Mouse (Mus musculus) midbrain, embryonic 13.5 days (tissue): ENCODE results near the gene D230025D16Rik. TPM values are rescaled to one million over a fixed set of nuclear protein-coding genes. Genes with fewer than 3 reads are reported as not detected.
"Not testable (repeated sequence)": the region's sequence is repeated elsewhere in the genome, so short reads cannot be mapped to it uniquely, and the experiment has no call there.

Experiments used
- ATAC-seq: fragments of 200-750 bp; cut with Nextera tagmentation; 2 replicates; pipeline ENCODE4 v1.8.0; 2017; ENCODE audit warnings: mild to moderate bottlenecking, moderate TSS enrichment, moderate library complexity
- H3K27ac ChIP-seq: fragments of 300-500 bp; sonication (generic); 2 replicates; pipeline ENCODE4 v1.5.1; 2015; ENCODE audit warnings: inconsistent platforms, mild to moderate bottlenecking, moderate library complexity
- H3K27me3 ChIP-seq: fragments of 300-500 bp; sonication (generic); 2 replicates; pipeline ENCODE4 v1.6.1; 2015; ENCODE audit warnings: mild to moderate bottlenecking, inconsistent platforms
- H3K36me3 ChIP-seq: fragments of 300-500 bp; sonication (generic); 2 replicates; pipeline ENCODE4 v1.6.1; 2015; ENCODE audit warnings: mild to moderate bottlenecking, inconsistent platforms
- H3K4me1 ChIP-seq: fragments of 300-500 bp; sonication (generic); replicated peaks from 2 replicates; pipeline ENCODE4 v1.6.1; 2015; ENCODE audit warnings: inconsistent platforms
- H3K4me2 ChIP-seq: fragments of 300-500 bp; sonication (generic); replicated peaks from 2 replicates; pipeline ENCODE4 v1.6.1; 2015; ENCODE audit warnings: moderate library complexity, mild to moderate bottlenecking, inconsistent platforms
- H3K4me3 ChIP-seq: fragments of 300-500 bp; sonication (generic); replicated peaks from 2 replicates; pipeline ENCODE4 v1.5.1; 2015; ENCODE audit warnings: mild to moderate bottlenecking, inconsistent platforms
- H3K9ac ChIP-seq: fragments of 300-500 bp; sonication (generic); replicated peaks from 2 replicates; pipeline ENCODE4 v1.6.1; 2015; ENCODE audit warnings: mild to moderate bottlenecking, inconsistent platforms
- H3K9me3 ChIP-seq: fragments of 300-500 bp; sonication (generic); 2 replicates; pipeline ENCODE4 v1.6.1; 2016; ENCODE audit warnings: mild to moderate bottlenecking, inconsistent platforms
- WGBS: fragments of 180-500 bp; shearing (Covaris S2); methylation state at CpG from one replicate; pipeline ENCODE4 v1.1.7; 2015; 5-methylcytosine and 5-hydroxymethylcytosine counted together
- polyA plus RNA-seq: library from polyadenylated mRNA; unstranded; fragments of >200 nt; fragmentation: Nextera tagmentation; extraction: Ambion mirVana; gene quantifications from 2 replicates; pipeline ENCODE4 v1.2.1, GENCODE M21; 2015

The D230025D16Rik gene
- polyA plus RNA-seq, 1 experiment from 2014 or later, result 30.5 TPM

GRCm38 (mm10) chr8:105289805-105290460, 65.0 kb downstream of the D230025D16Rik start, which contains the start of gene 4931428F04Rik:
Gene 4931428F04Rik, minus strand, starts transcription at chr8:105289864.
- Histone ChIP-seq H3K4me1 (peaks cover 54% of the 10 kb centered on the region), H3K4me3 (peak within 1 kb of the TSS; percentile 56)
- 1% methylated on average over 43 of the region's 43 CpGs for WGBS

GRCm38 (mm10) chr8:105290554-105291314, 65.8 kb downstream of the D230025D16Rik start:
- Histone ChIP-seq H3K4me2 (peak overlapping the region; percentile 81), H3K4me3 (peak overlapping the region; percentile 56), H3K9me3 (no peaks in the 10 kb centered on the region), H3K36me3 (peaks cover 7% of the 10 kb centered on the region; the same call in 1 of the 2 replicates), H3K27me3 (peaks cover 20% of the 10 kb centered on the region), H3K9ac (peak overlapping the region; percentile 70; the same call in 1 of the 2 replicates), H3K4me1 (peaks cover 46% of the 10 kb centered on the region), H3K27ac (no peak overlapping the region)
- WGBS, result 6% methylated on average over 31 of the region's 31 CpGs
- ATAC-seq, result no peak

More at GRCm38 (mm10) chr8:105289805-105290460, 65.0 kb downstream of the D230025D16Rik start, which contains the start of gene 4931428F04Rik:
- Histone ChIP-seq H3K27ac (peak within 1 kb of the TSS; percentile 93), H3K9ac (peak within 1 kb of the TSS; percentile 70), H3K4me2 (peak within 1 kb of the TSS; percentile 81), H3K9me3 (no peaks in the 10 kb centered on the region), H3K27me3 (peaks cover 20% of the 10 kb centered on the region), H3K36me3 (peaks cover 15% of the 10 kb centered on the region)
- peak; percentile 49 for ATAC-seq

- H3K4me3 ChIP-seq, H3K9ac ChIP-seq, H3K27ac ChIP-seq, H3K9me3 ChIP-seq, H3K36me3 ChIP-seq, H3K4me2 ChIP-seq, ATAC-seq: not testable (repeated sequence)
- 86% methylated on average over 8 of the region's 8 CpGs for WGBS
- Histone ChIP-seq H3K27me3 (peaks cover 20% of the 10 kb centered on the region), H3K4me1 (peaks cover 40% of the 10 kb centered on the region)
Measured at GRCm38 (mm10) chr8:105291364-105291763, 66.4 kb downstream of the D230025D16Rik start.

- not testable (repeated sequence) for H3K4me3 ChIP-seq, H3K27ac ChIP-seq, H3K9me3 ChIP-seq, H3K36me3 ChIP-seq, H3K9ac ChIP-seq, ATAC-seq, H3K4me2 ChIP-seq
- peaks cover 20% of the 10 kb centered on the region for H3K27me3 ChIP-seq
- peaks cover 38% of the 10 kb centered on the region for H3K4me1 ChIP-seq
- 75% methylated on average over 3 of the region's 3 CpGs for WGBS
Measured at GRCm38 (mm10) chr8:105291802-105292201, 66.9 kb downstream of the D230025D16Rik start.

- Histone ChIP-seq H3K27ac (no peak overlapping the region), H3K4me2 (no peak overlapping the region), H3K4me3 (no peak overlapping the region), H3K9me3 (no peaks in the 10 kb centered on the region), H3K4me1 (peaks cover 35% of the 10 kb centered on the region), H3K36me3 (no peaks in the 10 kb centered on the region), H3K9ac (no peak overlapping the region), H3K27me3 (peaks cover 20% of the 10 kb centered on the region)
- 93% methylated on average over 7 of the region's 7 CpGs for WGBS
- no peak for ATAC-seq
Measured at GRCm38 (mm10) chr8:105292471-105292870, 67.5 kb downstream of the D230025D16Rik start.

GRCm38 (mm10) chr8:105293405-105293804, 68.5 kb downstream of the D230025D16Rik start:
- peaks cover 20% of the 10 kb centered on the region for H3K27me3 ChIP-seq
- no peak overlapping the region for H3K4me2 ChIP-seq
- H3K27ac ChIP-seq, result no peak overlapping the region
- no peaks in the 10 kb centered on the region; the same call in 1 of the 2 replicates for H3K36me3 ChIP-seq
- peak overlapping the region; percentile 32; the same call in 1 of the 2 replicates for H3K9ac ChIP-seq
- no peak for ATAC-seq
- H3K4me1 ChIP-seq, result peaks cover 31% of the 10 kb centered on the region
- H3K9me3 ChIP-seq, result no peaks in the 10 kb centered on the region
- WGBS, result 74% methylated on average over 19 of the region's 19 CpGs
- no peak overlapping the region for H3K4me3 ChIP-seq

- 0 out of 2 replicates have a peak overlapping the region, but pooled peaks have one; percentile 5 for H3K4me2 ChIP-seq
- H3K36me3 ChIP-seq, result peaks cover 8% of the 10 kb centered on the region
- H3K9me3 ChIP-seq, result no peaks in the 10 kb centered on the region
- no peak overlapping the region for H3K27ac ChIP-seq
- H3K27me3 ChIP-seq, result peaks cover 20% of the 10 kb centered on the region
- WGBS, result 57% methylated on average over 9 of the region's 9 CpGs
- H3K4me1 ChIP-seq, result peaks cover 36% of the 10 kb centered on the region
- H3K4me3 ChIP-seq, result no peak overlapping the region
- ATAC-seq, result no peak
- H3K9ac ChIP-seq, result 0 out of 2 replicates have a peak overlapping the region, but pooled peaks have one; percentile 19
Measured at GRCm38 (mm10) chr8:105294776-105295175, 69.8 kb downstream of the D230025D16Rik start.

GRCm38 (mm10) chr8:105295256-105295655, 70.3 kb downstream of the D230025D16Rik start:
- WGBS, result 71% methylated on average over 11 of the region's 11 CpGs
- 0 out of 2 replicates have a peak overlapping the region, but pooled peaks have one; percentile 5 for H3K4me2 ChIP-seq
- peak overlapping the region; percentile 6; the same call in 1 of the 2 replicates for H3K4me3 ChIP-seq
- peaks cover 31% of the 10 kb centered on the region for H3K4me1 ChIP-seq
- no peak overlapping the region; the same call in 1 of the 2 replicates for H3K9ac ChIP-seq
- H3K9me3 ChIP-seq, result no peaks in the 10 kb centered on the region
- H3K36me3 ChIP-seq, result peaks cover 13% of the 10 kb centered on the region
- H3K27me3 ChIP-seq, result peaks cover 17% of the 10 kb centered on the region
- ATAC-seq, result no peak
- H3K27ac ChIP-seq, result no peak overlapping the region

- 72% methylated on average over 11 of the region's 11 CpGs for WGBS
- Histone ChIP-seq H3K4me1 (peaks cover 23% of the 10 kb centered on the region), H3K9ac (peak within 1 kb of the TSS; percentile 90), H3K9me3 (no peaks in the 10 kb centered on the region), H3K27me3 (peaks cover 11% of the 10 kb centered on the region; the same call in 1 of the 2 replicates), H3K4me2 (peak within 1 kb of the TSS; percentile 99), H3K36me3 (peaks cover 21% of the 10 kb centered on the region), H3K27ac (no peak within 1 kb of the TSS), H3K4me3 (peak within 1 kb of the TSS; percentile 88)
- ATAC-seq, result no peak
Measured at GRCm38 (mm10) chr8:105295895-105296573, 71.1 kb downstream of the D230025D16Rik start, which contains the start of gene Exoc3l. Gene Exoc3l, minus strand, starts transcription at chr8:105296101.

- ATAC-seq, result peak; percentile 92
- Histone ChIP-seq H3K9ac (peak within 1 kb of the TSS; percentile 90), H3K36me3 (peaks cover 36% of the 10 kb centered on the region), H3K9me3 (no peaks in the 10 kb centered on the region), H3K4me3 (peak within 1 kb of the TSS; percentile 88), H3K27me3 (peaks cover 11% of the 10 kb centered on the region; the same call in 1 of the 2 replicates), H3K4me1 (peaks cover 23% of the 10 kb centered on the region), H3K4me2 (peak within 1 kb of the TSS; percentile 99), H3K27ac (peak within 1 kb of the TSS; percentile 15; the same call in 1 of the 2 replicates)
- WGBS, result under 1% methylated on average over 58 of the region's 58 CpGs
Measured at GRCm38 (mm10) chr8:105297511-105298192, 72.7 kb downstream of the D230025D16Rik start, which contains the start of gene E2f4. Gene E2f4, plus strand, starts transcription at chr8:105297663.
